Mouse (Mus musculus) neural tube, embryonic 13.5 days (tissue): ENCODE measurements at regions not wholly inside any gene's neighbourhood (a gene's known extent, or its start where the extent isn't known, plus 50 kb on each side); places are given as distances from the start of the nearest gene placed in this dataset. TPM values are rescaled to one million over a fixed set of nuclear protein-coding genes. Genes with fewer than 3 reads are reported as not detected.

Experiments
- ATAC-seq: fragments of 200-750 bp; cut with Nextera tagmentation; 2 replicates; pipeline ENCODE4 v1.8.0; 2017; ENCODE audit warnings: low read depth, mild to moderate bottlenecking, moderate TSS enrichment, moderate library complexity
- H3K27ac ChIP-seq: fragments of 300-500 bp; sonication (generic); replicated peaks from 2 replicates; pipeline ENCODE4 v1.5.1; 2015; ENCODE audit warnings: moderate library complexity, mild to moderate bottlenecking, inconsistent platforms
- H3K27me3 ChIP-seq: fragments of 300-500 bp; sonication (generic); 2 replicates; pipeline ENCODE4 v1.6.1; 2015; ENCODE audit warnings: mild to moderate bottlenecking, inconsistent platforms
- H3K36me3 ChIP-seq: fragments of 300-500 bp; sonication (generic); 2 replicates; pipeline ENCODE4 v1.6.1; 2015; ENCODE audit warnings: mild to moderate bottlenecking, inconsistent platforms
- H3K4me1 ChIP-seq: fragments of 300-500 bp; sonication (generic); replicated peaks from 2 replicates; pipeline ENCODE4 v1.6.1; 2015; ENCODE audit warnings: inconsistent platforms
- H3K4me2 ChIP-seq: fragments of 300-500 bp; sonication (generic); 2 replicates; pipeline ENCODE4 v1.6.1; 2015; ENCODE audit warnings: inconsistent platforms, mild to moderate bottlenecking, moderate library complexity
- H3K4me3 ChIP-seq: fragments of 300-500 bp; sonication (generic); 2 replicates; pipeline ENCODE4 v1.5.1; 2015; ENCODE audit warnings: mild to moderate bottlenecking, inconsistent platforms
- H3K9ac ChIP-seq: fragments of 300-500 bp; sonication (generic); 2 replicates; pipeline ENCODE4 v1.6.1; 2015; ENCODE audit warnings: moderate library complexity, mild to moderate bottlenecking, inconsistent platforms
- H3K9me3 ChIP-seq: fragments of 300-500 bp; sonication (generic); 2 replicates; pipeline ENCODE4 v1.6.1; 2016; ENCODE audit warnings: inconsistent platforms
- WGBS: fragments of 180-500 bp; shearing (Covaris S2); methylation state at CpG from one replicate; pipeline ENCODE4 v1.1.7; 2015; 5-methylcytosine and 5-hydroxymethylcytosine counted together
- microRNA-seq: library from miRNA; unstranded; fragments of <30 nt; microRNA quantifications from one replicate; pipeline ENCODE4, GENCODE M21; 2016

GRCm38 (mm10) chr7:61939971-61940705, 406.2 kb upstream of the Ndn start:
- H3K4me2 ChIP-seq = peak overlapping the region; percentile 38

DNA sequence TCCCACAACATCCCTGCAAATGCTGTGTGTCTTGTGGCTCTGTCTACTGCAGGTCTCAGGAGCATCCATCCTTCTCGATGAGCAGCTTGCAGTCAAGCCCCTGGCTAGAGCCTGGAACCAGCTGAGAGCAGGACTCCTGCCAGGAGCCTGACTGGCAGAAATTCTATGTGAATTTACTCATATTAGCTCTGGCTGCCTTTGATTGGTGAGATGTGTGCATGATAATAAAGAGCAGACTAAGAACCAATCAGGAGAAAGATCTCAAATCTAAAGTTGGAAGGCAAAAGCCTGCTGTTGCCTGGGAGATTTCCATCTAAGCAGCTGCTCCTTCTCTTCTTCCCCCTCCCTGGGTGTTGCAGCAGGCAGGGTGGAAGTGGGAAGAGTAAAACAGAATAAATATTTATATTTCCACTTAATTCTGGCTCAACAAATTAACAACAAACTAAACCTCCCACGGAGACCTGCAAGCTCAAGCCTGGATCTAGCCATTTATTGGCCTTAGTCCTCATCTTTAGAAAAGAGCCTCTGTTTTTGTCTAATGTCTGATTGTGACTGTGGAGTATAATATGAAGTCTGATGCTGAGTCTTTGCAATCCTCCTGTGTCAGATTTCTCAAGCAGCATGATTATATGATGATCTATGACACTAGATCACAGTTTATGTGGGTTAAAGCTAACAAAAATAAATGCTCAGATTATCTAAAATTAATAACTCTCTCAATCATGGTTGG, 364.0 kb upstream of the Ndn start:
- Histone ChIP-seq H3K9ac (no peak overlapping the region), H3K27me3 (no peaks in the 10 kb centered on the region), H3K4me1 (peaks cover 9% of the 10 kb centered on the region; the same call in 1 of the 2 replicates), H3K9me3 (no peaks in the 10 kb centered on the region), H3K36me3 (no peaks in the 10 kb centered on the region), H3K4me3 (no peak overlapping the region), H3K4me2 (no peak overlapping the region), H3K27ac (peak overlapping the region; percentile 52)
- ATAC-seq = peak; percentile 88
- 40% methylated on average over 2 of the region's 2 CpGs for WGBS

More at GRCm38 (mm10) chr7:61939971-61940705, 406.2 kb upstream of the Ndn start:
- H3K27me3 ChIP-seq = no peaks in the 10 kb centered on the region
- H3K27ac ChIP-seq = peak overlapping the region; percentile 90
- no peaks in the 10 kb centered on the region for H3K36me3 ChIP-seq
- peaks cover 4% of the 10 kb centered on the region; the same call in 1 of the 2 replicates for H3K4me1 ChIP-seq
- 42% methylated on average over 6 of the region's 6 CpGs for WGBS
- no peaks in the 10 kb centered on the region for H3K9me3 ChIP-seq
- 0 out of 2 replicates have a peak overlapping the region, but pooled peaks have one; percentile 31 for H3K9ac ChIP-seq
- peak; percentile 97 for ATAC-seq
- no peak overlapping the region for H3K4me3 ChIP-seq

DNA sequence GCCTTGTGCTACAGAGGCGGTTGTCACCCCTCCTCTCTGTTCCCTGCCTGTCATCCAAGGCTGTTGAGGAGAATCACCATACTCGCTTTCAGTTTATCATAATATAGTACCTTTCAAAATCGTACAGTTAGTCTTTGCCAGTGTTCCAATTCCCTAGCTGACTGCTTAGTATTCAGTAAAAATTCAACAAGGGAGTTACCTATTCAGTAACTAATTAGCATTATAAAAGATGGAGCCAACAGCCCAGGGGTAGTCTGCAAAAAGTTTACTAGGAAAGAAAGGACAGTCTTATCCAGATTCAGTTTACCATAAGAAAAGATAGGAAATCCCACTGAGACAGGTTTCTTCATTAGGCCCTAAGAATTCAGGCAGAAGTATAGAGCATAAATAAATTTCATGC, 319.7 kb upstream of the Ndn start:
- WGBS = 71% methylated on average over 3 of the region's 3 CpGs

DNA sequence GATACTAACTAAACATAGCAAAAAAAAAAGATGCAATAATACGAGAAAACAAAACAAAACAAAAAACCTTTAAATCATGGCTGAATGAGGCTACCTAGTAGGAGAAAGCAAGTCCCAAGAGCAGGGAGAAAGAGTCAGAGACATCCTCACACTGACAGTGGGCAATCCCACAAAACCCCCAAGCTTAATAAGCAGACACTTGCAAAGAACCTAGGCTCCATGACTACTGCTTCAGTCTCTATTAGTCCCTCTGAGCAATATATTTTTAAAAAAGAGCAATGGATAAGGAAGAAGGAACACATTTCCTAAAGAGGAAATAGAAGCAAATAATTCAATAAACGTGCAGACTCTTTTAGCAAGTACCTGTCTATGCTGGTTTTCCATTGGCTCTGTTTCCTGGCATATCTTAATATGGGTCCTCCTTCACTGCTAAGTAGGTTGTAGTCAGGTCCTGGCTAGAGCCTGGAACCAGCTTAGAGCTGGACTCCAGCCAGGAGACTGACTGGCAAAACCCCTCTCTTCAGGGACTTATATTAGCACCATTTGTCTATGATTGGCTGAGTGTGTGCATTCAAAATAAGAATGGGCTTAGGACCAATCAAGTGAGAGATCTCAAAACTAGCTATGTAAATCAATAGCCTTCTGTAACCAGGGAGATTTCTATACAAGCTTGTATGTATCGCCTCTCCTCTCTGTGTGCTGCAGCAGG, 300.5 kb upstream of the Ndn start:
- Histone ChIP-seq H3K9ac (no peak overlapping the region), H3K4me3 (peak overlapping the region; percentile 15), H3K4me1 (no peaks in the 10 kb centered on the region), H3K27ac (peak overlapping the region; percentile 82), H3K4me2 (peak overlapping the region; percentile 37), H3K36me3 (no peaks in the 10 kb centered on the region), H3K27me3 (no peaks in the 10 kb centered on the region), H3K9me3 (no peaks in the 10 kb centered on the region; the same call in 1 of the 2 replicates)
- 65% methylated on average over 3 of the region's 3 CpGs for WGBS
- ATAC-seq = peak; percentile 97

More for the DNA sequence above, 319.7 kb upstream of the Ndn start:
- H3K4me1 ChIP-seq = no peaks in the 10 kb centered on the region
- ATAC-seq = no peak
- H3K4me2 ChIP-seq = no peak overlapping the region
- H3K36me3 ChIP-seq = peaks cover 4% of the 10 kb centered on the region; the same call in 1 of the 2 replicates
- no peak overlapping the region for H3K9ac ChIP-seq
- H3K27me3 ChIP-seq = no peaks in the 10 kb centered on the region
- H3K27ac ChIP-seq = no peak overlapping the region
- no peak overlapping the region for H3K4me3 ChIP-seq
- H3K9me3 ChIP-seq = 0 out of 2 replicates have a peak, but pooled peaks cover 6% of the 10 kb centered on the region

GRCm38 (mm10) chr7:62046452-62046809, 299.9 kb upstream of the Ndn start:
- ATAC-seq = peak; percentile 85
- Histone ChIP-seq H3K9me3 (no peaks in the 10 kb centered on the region; the same call in 1 of the 2 replicates), H3K27me3 (no peaks in the 10 kb centered on the region), H3K27ac (peak overlapping the region; percentile 82), H3K4me1 (no peaks in the 10 kb centered on the region), H3K36me3 (no peaks in the 10 kb centered on the region), H3K4me3 (no peak overlapping the region), H3K9ac (no peak overlapping the region), H3K4me2 (peak overlapping the region; percentile 20; the same call in 1 of the 2 replicates)
- WGBS = 56% methylated on average over 2 of the region's 2 CpGs

GRCm38 (mm10) chr7:62078607-62079006, 267.8 kb upstream of the Ndn start:
- Histone ChIP-seq H3K9ac (no peak overlapping the region), H3K36me3 (no peaks in the 10 kb centered on the region), H3K27ac (no peak overlapping the region), H3K4me2 (no peak overlapping the region), H3K4me3 (no peak overlapping the region), H3K9me3 (0 out of 2 replicates have a peak, but pooled peaks cover 7% of the 10 kb centered on the region), H3K27me3 (no peaks in the 10 kb centered on the region), H3K4me1 (no peaks in the 10 kb centered on the region)
- peak; percentile 86 for ATAC-seq
- 63% methylated on average over 1 of the region's 1 CpGs for WGBS

DNA sequence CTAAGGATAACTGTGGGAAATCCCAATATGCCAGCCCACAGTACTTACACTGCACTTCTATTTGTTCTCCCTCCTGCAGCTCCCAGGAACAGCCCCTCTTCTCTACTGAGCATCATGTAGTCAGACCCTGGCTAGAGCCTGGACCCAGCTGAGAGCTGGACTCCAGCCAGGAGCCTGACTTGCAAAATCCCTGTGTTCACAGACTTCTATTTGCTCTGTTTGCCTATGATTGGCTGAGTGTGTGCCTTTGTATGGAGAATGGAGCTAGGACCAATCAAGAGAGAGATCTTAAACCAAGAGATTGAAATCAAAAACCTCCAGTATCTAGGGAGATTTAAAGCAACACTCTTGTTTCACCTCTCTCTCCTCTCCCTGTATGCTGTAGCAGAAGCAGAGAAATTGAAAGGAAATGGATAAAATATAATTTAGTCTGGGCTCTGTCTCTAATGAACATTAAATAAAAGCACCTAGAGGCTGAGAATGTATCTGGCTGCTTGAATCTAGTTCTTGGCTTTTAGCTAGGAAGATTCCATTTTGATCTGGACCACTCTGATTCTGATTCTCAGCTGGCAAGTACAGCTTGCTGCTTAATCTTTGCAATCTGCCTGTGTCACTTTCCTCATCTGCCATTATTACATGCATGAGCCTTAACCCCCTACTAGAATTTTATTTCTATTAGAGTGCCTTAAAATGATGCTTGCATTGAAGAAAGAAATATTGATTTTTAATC, 261.1 kb upstream of the Ndn start:
- Histone ChIP-seq H3K36me3 (no peaks in the 10 kb centered on the region), H3K27me3 (no peaks in the 10 kb centered on the region), H3K27ac (peak overlapping the region; percentile 46), H3K9me3 (no peaks in the 10 kb centered on the region), H3K4me1 (no peaks in the 10 kb centered on the region), H3K4me2 (no peak overlapping the region), H3K9ac (no peak overlapping the region), H3K4me3 (no peak overlapping the region)
- peak; percentile 95 for ATAC-seq

Small RNA genes lying in the stretch of these regions (microRNA-seq; reads per million reads assigned to microRNA genes)
- gene Gm24923 (not detected), gene Mir344-2 (not detected), gene Mir344f (11.1 reads per million, percentile 28 among the genes with 10 or more reads in this experiment), gene Mir344g (0.74 reads per million), gene Mir344i (not detected)
